Mouse (Mus musculus) hematopoietic stem cell, adult 5-6 weeks (primary cell): ENCODE results near the gene Epgn. TPM values are rescaled to one million over a fixed set of nuclear protein-coding genes. Genes with fewer than 3 reads are reported as not detected.
A peak's percentile ranks its signal among the peaks of the same experiment; 100 is the strongest.

Experiments used
- ATAC-seq, 2 experiments: fragments of 125-278 bp in 1 of 2; replicated peaks in 1 of 2; 2 replicates each; pipeline ENCODE4 v1.8.0; 2016 to 2017; ENCODE audit warnings: inconsistent platforms in 2 of 2, mild to moderate bottlenecking in 2 of 2, moderate number of reproducible peaks in 2 of 2, low read depth in 1 of 2, moderate TSS enrichment in 1 of 2; ENCODE audit not compliant: low FRiP score in 2 of 2, poor library complexity in 2 of 2, severe bottlenecking in 2 of 2, insufficient read depth in 1 of 2, low TSS enrichment in 1 of 2
- total RNA-seq: library from RNA; stranded (forward); fragments of 172-1452, 232-1000 nt; gene quantifications from 2 replicates; pipeline ENCODE4 v1.2.3, GENCODE M21; 2017

Gene Epgn
- total RNA-seq, 1 experiment from 2014 or later = not detected

- ATAC-seq = peak in 1 of 2 experiments; percentile 29; a peak in 1 of 4 replicates
Measured at GRCm38 (mm10) chr5:91074450-91074950, 47.2 kb downstream of the Epgn start, which contains the start of gene Ereg. TSS of gene Ereg (plus strand) at chr5:91074622.

GRCm38 (mm10) chr5:91075021-91075420 is 47.8 kb downstream of the Epgn start:
- ATAC-seq = no peak

- no peak for ATAC-seq
Measured at GRCm38 (mm10) chr5:91083016-91083415, 55.8 kb downstream of the Epgn start.

Other genes with a start within 250 kb of the Epgn start
- gene Cxcl3, start 241.4 kb upstream of the Epgn start, total RNA-seq = 0.69 TPM in 1 of 2 replicates, not detected in the other
- 0.13 TPM in 1 of 2 replicates, not detected in the other for gene Cxcl15, start 232.9 kb upstream of the Epgn start, total RNA-seq
- not detected in 2 replicates for gene Cxcl1, start 136.2 kb upstream of the Epgn start, total RNA-seq
- gene Cxcl2, start 123.6 kb upstream of the Epgn start, total RNA-seq = 59.1 and 228 TPM in 2 replicates
- gene Mthfd2l, start 96.3 kb upstream of the Epgn start, total RNA-seq = 25.7 and 26.4 TPM in 2 replicates
- gene Ereg, start 47.2 kb downstream of the Epgn start, total RNA-seq = not detected in 2 replicates
- gene Areg, start 112.1 kb downstream of the Epgn start, total RNA-seq = 0.81 TPM in 1 of 2 replicates, not detected in the other